12 mouse cellular contexts compared by ENCODE assay signal in the genomic region with DNA sequence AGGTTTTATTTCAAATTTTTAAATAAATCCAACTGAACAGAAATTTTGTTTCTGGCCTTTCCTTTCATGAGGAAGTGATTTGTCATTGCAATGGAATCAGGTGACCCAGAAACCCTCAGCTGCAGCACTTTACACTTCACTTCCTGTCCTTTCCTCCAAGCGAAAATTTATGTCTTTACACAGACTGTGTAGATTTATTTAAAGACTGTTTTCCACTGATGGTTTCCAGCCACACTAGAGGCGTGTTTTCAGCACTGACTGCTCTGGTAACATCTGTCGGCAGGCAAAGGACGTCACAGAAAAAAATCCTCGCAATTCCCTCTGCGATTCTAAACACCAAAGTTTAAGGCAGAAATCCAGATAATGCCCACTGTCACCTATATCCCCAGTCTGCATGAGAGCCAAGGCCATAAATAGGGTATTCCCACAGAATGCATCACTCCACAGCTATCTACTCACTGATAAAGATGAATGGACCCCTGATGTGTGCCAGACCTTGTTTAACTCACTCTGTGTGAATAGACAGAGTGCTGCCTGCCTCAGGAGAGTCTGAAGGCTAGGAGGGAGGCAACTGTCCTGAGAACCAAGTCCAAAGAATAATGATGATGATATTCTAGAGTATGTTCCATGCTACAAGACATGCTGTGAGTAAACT.
DNase-seq lines count a peak whose midpoint lies in the region; ATAC-seq and TF ChIP-seq lines count a peak whose summit lies in the region.
"Had no signal": no experiment of that assay in that cellular context is flagged by ENCODE, and none has a peak within 500 bp of the region (broad histone marks: within the 10 kb centered on the region; RNA-seq: fewer than 3 reads in every experiment).

No protein-coding gene starts in this region.

- no peak for TF ChIP-seq POLR2A in kidney, adult 2 months (IDR thresholded peaks at IDR 0.05; ENCODE audit: low read depth, low read length)

- no peak overlapping the region for H3K27ac ChIP-seq in kidney, adult 2 months (ENCODE audit: insufficient read depth, low read depth, low read length)
- no peak overlapping the region for H3K27ac ChIP-seq in neural tube, embryonic 12.5 days
- H3K27ac ChIP-seq: left cerebral cortex, adult 2 months had no signal

- no peaks in the 10 kb centered on the region for H3K4me1 ChIP-seq in kidney, adult 2 months (ENCODE audit: control insufficient read depth, insufficient read depth, low read length)
- no peaks in the 10 kb centered on the region for H3K4me1 ChIP-seq in neural tube, embryonic 12.5 days

- no peak overlapping the region for H3K4me3 ChIP-seq in kidney, adult 2 months (ENCODE audit: insufficient read depth, low read depth, low read length)
- no peak overlapping the region for H3K4me3 ChIP-seq in neural tube, embryonic 12.5 days
- H3K4me3 ChIP-seq: left cerebral cortex, adult 2 months had no signal

- peak; percentile 11 for DNase-seq in kidney, adult 2 months
- DNase-seq in kidney, adult 8-10 months = no peak
- peak; percentile 15 for DNase-seq in embryo, embryonic 9.5 days (ENCODE audit: extremely low spot score)
- peak; percentile 13 for DNase-seq in kidney, postnatal 10 days
- DNase-seq in cerebellum, adult 11-12 months = no peak
- no peak for DNase-seq in layer of hippocampus, postnatal 14 days (ENCODE audit: low spot score in 2 of 2)
- no peak for DNase-seq in right cerebral cortex, postnatal 25 days
- DNase-seq: cerebellum, adult 11 months; heart, adult 18-20 months; lung, postnatal 10 days had no signal

- H3K27me3 ChIP-seq in kidney, adult 2 months (replicated peaks; ENCODE audit: control insufficient read depth, insufficient read depth, low read length) = no peaks in the 10 kb centered on the region
- no peaks in the 10 kb centered on the region for H3K27me3 ChIP-seq in neural tube, embryonic 12.5 days (replicated peaks)

- no peaks in the 10 kb centered on the region for H3K9me3 ChIP-seq in neural tube, embryonic 12.5 days

- TF ChIP-seq CTCF in kidney, adult 2 months (conservative IDR thresholded peaks at IDR 0.05; ENCODE audit: insufficient read depth, insufficient read length, low read depth, low read length) = no peak

- no peak overlapping the region for H3K9ac ChIP-seq in neural tube, embryonic 12.5 days

- 12% methylated on average over 6 of the region's 6 CpGs for WGBS in kidney, adult 2 months
- 61% methylated on average over 6 of the region's 6 CpGs for WGBS in neural tube, embryonic 12.5 days

- no peak overlapping the region for H3K4me2 ChIP-seq in neural tube, embryonic 12.5 days (replicated peaks)

- H3K36me3 ChIP-seq in kidney, adult 2 months (ENCODE audit: control insufficient read depth, insufficient read depth, low read length) = no peaks in the 10 kb centered on the region
- H3K36me3 ChIP-seq in neural tube, embryonic 12.5 days = no peaks in the 10 kb centered on the region

- ATAC-seq in neural tube, embryonic 12.5 days (ENCODE audit: low FRiP score, low read depth) = 0 out of 2 replicates have a peak, but pooled peaks have one; percentile 38

Comparison
In these comparisons a context has a peak if more than half of its experiments do, and no peak if none do; other contexts are left out.
1. DNase-seq: peak in kidney, adult 2 months (single experiment), embryo, embryonic 9.5 days (single experiment) and kidney, postnatal 10 days (single experiment); none in kidney, adult 8-10 months (0 of 2), cerebellum, adult 11-12 months (single experiment), layer of hippocampus, postnatal 14 days (0 of 2) and right cerebral cortex, postnatal 25 days (single experiment).